ENCODE assay signal across 7 mouse cellular contexts in the genomic region with DNA sequence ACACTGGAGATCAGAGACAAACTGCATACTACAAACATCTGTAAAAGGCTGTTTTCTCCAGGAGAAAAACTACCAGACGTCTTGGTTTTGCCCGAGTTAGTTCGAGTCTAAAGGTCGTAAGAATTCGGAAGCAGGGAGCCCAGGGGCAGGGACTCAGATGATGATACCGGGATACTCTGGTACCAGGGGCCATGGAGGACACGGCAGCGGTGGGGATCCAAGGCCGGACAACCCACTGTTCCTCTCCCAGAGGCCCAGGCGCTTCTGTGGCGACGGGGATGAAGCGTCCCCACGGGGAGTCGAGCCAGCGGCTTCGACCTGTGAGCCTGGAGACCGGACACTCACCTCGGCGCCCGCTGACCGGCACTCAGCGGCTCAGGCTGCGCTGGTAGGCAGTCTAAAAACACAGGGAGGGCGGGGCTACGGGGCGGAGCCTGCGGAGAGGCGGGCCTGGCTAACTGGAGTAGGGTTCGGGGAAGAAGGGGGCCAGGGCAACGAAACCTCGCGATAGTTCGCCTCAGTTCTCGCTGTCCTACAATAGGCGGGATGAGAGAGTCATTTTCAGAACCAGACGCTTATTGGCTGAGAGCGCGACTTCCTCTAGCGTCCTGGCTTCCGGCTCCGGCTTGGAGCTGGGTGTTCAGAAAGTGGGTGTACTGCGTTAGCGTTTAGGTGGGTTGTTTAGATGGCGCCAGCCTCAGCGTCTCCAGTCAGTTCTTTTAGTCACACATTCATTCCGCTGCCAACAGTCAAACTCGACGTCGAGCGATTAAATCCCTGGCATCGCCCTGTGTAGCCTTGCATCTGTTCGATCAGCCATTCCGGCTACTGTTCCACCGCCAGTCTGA. TPM values are rescaled to one million over a fixed set of nuclear protein-coding genes. Genes with fewer than 3 reads are reported as not detected.
DNase-seq lines count a peak whose midpoint lies in the region; ATAC-seq and TF ChIP-seq lines count a peak whose summit lies in the region.

Gene Lrrc28, minus strand, starts transcription at position 436 of the 848 bp plus-strand sequence.

- WGBS in embryonic facial prominence, embryonic 10.5 days, result under 1% methylated on average over 55 of the region's 55 CpGs
- WGBS in intestine, postnatal 0 days, result under 1% methylated on average over 55 of the region's 55 CpGs
- WGBS in midbrain, embryonic 12.5 days, result under 1% methylated on average over 55 of the region's 55 CpGs
- under 1% methylated on average over 55 of the region's 55 CpGs for WGBS in small intestine, adult 2 months

- peak within 1 kb of the TSS; percentile 73 for H3K4me3 ChIP-seq in embryonic facial prominence, embryonic 10.5 days
- peak within 1 kb of the TSS; percentile 80 for H3K4me3 ChIP-seq in intestine, postnatal 0 days (ENCODE audit: low read depth, low read length)
- H3K4me3 ChIP-seq in midbrain, embryonic 12.5 days, result peak within 1 kb of the TSS; percentile 76
- peak within 1 kb of the TSS; percentile 80 for H3K4me3 ChIP-seq in small intestine, adult 2 months (ENCODE audit: low read depth, low read length)

- DNase-seq in adrenal gland, postnatal 10 days, result peak; percentile 100
- peak; percentile 99 for DNase-seq in embryonic facial prominence, embryonic 10.5 days (ENCODE audit: low spot score)
- peak; percentile 94 for DNase-seq in gonadal fat pad, adult 2 months (ENCODE audit: low read depth)
- peak; percentile 99 for DNase-seq in left cerebral cortex, postnatal 4 days

- 0 out of 2 replicates have a peak, but pooled peaks have one; percentile 2 for TF ChIP-seq CTCF in intestine, postnatal 0 days (IDR thresholded peaks at IDR 0.05; ENCODE audit: low read depth)
- no peak for TF ChIP-seq CTCF in small intestine, adult 2 months (IDR thresholded peaks at IDR 0.05; ENCODE audit: extremely low read depth, insufficient read length, insufficient replicate concordance, low read depth, low read length)

- intact Hi-C loops in left cerebral cortex, postnatal 4 days (cut with DNase I), result no loop called here

- H3K27me3 ChIP-seq in embryonic facial prominence, embryonic 10.5 days (replicated peaks; ENCODE audit: low read depth, poor library complexity, severe bottlenecking), result no peaks in the 10 kb centered on the region
- no peaks in the 10 kb centered on the region for H3K27me3 ChIP-seq in intestine, postnatal 0 days (replicated peaks; ENCODE audit: control insufficient read depth, insufficient read depth, low read length)
- H3K27me3 ChIP-seq in midbrain, embryonic 12.5 days, result no peaks in the 10 kb centered on the region
- no peaks in the 10 kb centered on the region for H3K27me3 ChIP-seq in small intestine, adult 2 months (ENCODE audit: control insufficient read depth, insufficient read depth, low read length)

- peak within 1 kb of the TSS; percentile 84 for H3K9ac ChIP-seq in intestine, postnatal 0 days (ENCODE audit: low read depth, low read length)
- H3K9ac ChIP-seq in midbrain, embryonic 12.5 days (replicated peaks), result peak within 1 kb of the TSS; percentile 82

- H3K9me3 ChIP-seq in embryonic facial prominence, embryonic 10.5 days, result no peaks in the 10 kb centered on the region
- no peaks in the 10 kb centered on the region for H3K9me3 ChIP-seq in intestine, postnatal 0 days (ENCODE audit: control insufficient read depth)
- no peaks in the 10 kb centered on the region for H3K9me3 ChIP-seq in midbrain, embryonic 12.5 days

- H3K4me2 ChIP-seq in intestine, postnatal 0 days (replicated peaks; ENCODE audit: low read depth), result peak within 1 kb of the TSS; percentile 83
- peak within 1 kb of the TSS; percentile 80 for H3K4me2 ChIP-seq in midbrain, embryonic 12.5 days (replicated peaks)

- peak; percentile 92 for TF ChIP-seq POLR2A in small intestine, adult 2 months (IDR thresholded peaks at IDR 0.05; ENCODE audit: low read depth, low read length)

- ATAC-seq in intestine, postnatal 0 days, result peak; percentile 100
- peak; percentile 99 for ATAC-seq in midbrain, embryonic 12.5 days (ENCODE audit: low FRiP score, low read depth)

- H3K36me3 ChIP-seq in embryonic facial prominence, embryonic 10.5 days (replicated peaks), result no peaks in the 10 kb centered on the region; the same call in 1 of the 2 replicates
- peaks cover 3% of the 10 kb centered on the region; the same call in 1 of the 2 replicates for H3K36me3 ChIP-seq in intestine, postnatal 0 days (ENCODE audit: control insufficient read depth, insufficient read depth)
- H3K36me3 ChIP-seq in midbrain, embryonic 12.5 days, result peaks cover 5% of the 10 kb centered on the region; the same call in 1 of the 2 replicates
- peaks cover 4% of the 10 kb centered on the region for H3K36me3 ChIP-seq in small intestine, adult 2 months (ENCODE audit: control insufficient read depth, insufficient read depth, low read length)

- peak within 1 kb of the TSS; percentile 84 for H3K27ac ChIP-seq in embryonic facial prominence, embryonic 10.5 days (replicated peaks)
- H3K27ac ChIP-seq in intestine, postnatal 0 days (ENCODE audit: low read depth, low read length), result peak within 1 kb of the TSS; percentile 93
- H3K27ac ChIP-seq in midbrain, embryonic 12.5 days (replicated peaks), result peak within 1 kb of the TSS; percentile 91
- H3K27ac ChIP-seq in small intestine, adult 2 months (ENCODE audit: insufficient read depth, low read depth, low read length), result peak within 1 kb of the TSS; percentile 67

- peaks cover 38% of the 10 kb centered on the region for H3K4me1 ChIP-seq in embryonic facial prominence, embryonic 10.5 days
- H3K4me1 ChIP-seq in intestine, postnatal 0 days (replicated peaks; ENCODE audit: control insufficient read depth, insufficient read depth, low read length), result 0 out of 2 replicates have a peak, but pooled peaks cover 2% of the 10 kb centered on the region
- H3K4me1 ChIP-seq in midbrain, embryonic 12.5 days, result peaks cover 31% of the 10 kb centered on the region
- no peaks in the 10 kb centered on the region for H3K4me1 ChIP-seq in small intestine, adult 2 months (ENCODE audit: control insufficient read depth, insufficient read depth, insufficient read length, low read length)

RNA-seq across cellular contexts. Expression of gene Lrrc28, which starts in this region (rescaled TPM):
- 10 to 100 TPM; 17.6 to 19.3 TPM for total RNA-seq in adrenal gland, postnatal 10 days (2021)
- 18.0 and 21.5 TPM in 2 replicates for polyA plus RNA-seq in embryonic facial prominence, embryonic 10.5 days (2016; fragmentation: Nextera tagmentation; extraction: Ambion mirVana)
- polyA plus RNA-seq in gonadal fat pad, adult 2 months (2012; rRNA removed), result 36.2 and 42.5 TPM in 2 replicates
- polyA plus RNA-seq in intestine, postnatal 0 days (2015; fragmentation: Nextera tagmentation; extraction: Ambion mirVana), result 16.1 and 17.2 TPM in 2 replicates
- total RNA-seq in left cerebral cortex, postnatal 4 days (2021), result 10 to 100 TPM; 32.8 to 35.8 TPM
- polyA plus RNA-seq in midbrain, embryonic 12.5 days (2016; fragmentation: Nextera tagmentation; extraction: Ambion mirVana), result 28.7 and 29.8 TPM in 2 replicates
- 5.1 and 16.6 TPM in 2 replicates for polyA plus RNA-seq in small intestine, adult 2 months (2012; rRNA removed)

Comparison
In these comparisons a context has a peak if more than half of its experiments do, and no peak if none do; other contexts are left out.
1. Peak in every context shown above with its lines: DNase-seq, ATAC-seq, H3K4me3 ChIP-seq and H3K27ac ChIP-seq.